Mouse (Mus musculus) A20 (cell line): ENCODE measurements at regions not wholly inside any gene's neighbourhood (a gene's known extent, or its start where the extent isn't known, plus 50 kb on each side); places are given as distances from the start of the nearest gene placed in this dataset.
A peak's percentile ranks its signal among the peaks of the same experiment; 100 is the strongest.

ENCODE experiments used
- DNase-seq: peaks from one replicate; pipeline ENCODE4 v3.0.0-alpha.2; 2011; ENCODE audit warnings: low read depth, low spot score

DNA sequence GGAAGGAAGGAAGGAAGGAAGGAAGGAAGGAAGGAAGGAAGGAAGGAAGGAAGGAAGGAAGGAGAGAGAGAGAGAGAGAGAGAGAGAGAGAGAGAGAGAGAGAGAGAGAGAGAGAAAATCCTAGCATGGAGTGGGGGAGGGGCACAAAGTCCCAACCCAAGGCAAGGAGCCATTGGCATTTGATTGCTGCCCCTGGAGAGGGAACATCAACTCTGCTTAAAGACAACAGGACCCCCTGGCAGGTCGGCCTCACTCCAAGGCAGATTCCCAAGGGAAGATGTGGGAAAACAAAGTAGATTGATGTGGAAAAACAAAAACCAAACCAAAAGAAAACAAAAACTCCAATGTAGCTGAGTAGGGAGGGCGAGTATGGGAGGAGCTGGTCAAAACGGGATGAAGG is 49.9 kb upstream of the Fzd10 start:
- DNase-seq, result no peak

DNA sequence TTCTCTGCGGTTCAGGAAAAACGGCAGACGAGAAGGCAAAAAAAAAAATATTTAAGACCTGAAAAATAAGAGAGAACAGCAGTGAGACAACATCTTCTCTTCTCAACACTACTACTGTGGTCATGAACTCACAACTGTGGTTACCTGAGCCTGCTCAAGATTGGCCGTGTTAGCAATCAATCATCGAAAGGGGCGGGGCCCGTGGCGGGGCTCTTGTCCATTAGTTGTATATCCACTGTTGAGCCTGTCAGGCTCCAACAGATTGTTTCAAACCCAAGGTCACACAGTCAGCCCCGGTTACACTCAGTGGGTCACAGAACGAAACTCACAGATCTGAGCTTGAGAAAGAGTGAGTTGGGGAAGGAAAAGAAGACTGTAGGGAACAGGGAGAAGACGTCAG is 50.8 kb upstream of the Fzd10 start:
- DNase-seq, result no peak

DNA sequence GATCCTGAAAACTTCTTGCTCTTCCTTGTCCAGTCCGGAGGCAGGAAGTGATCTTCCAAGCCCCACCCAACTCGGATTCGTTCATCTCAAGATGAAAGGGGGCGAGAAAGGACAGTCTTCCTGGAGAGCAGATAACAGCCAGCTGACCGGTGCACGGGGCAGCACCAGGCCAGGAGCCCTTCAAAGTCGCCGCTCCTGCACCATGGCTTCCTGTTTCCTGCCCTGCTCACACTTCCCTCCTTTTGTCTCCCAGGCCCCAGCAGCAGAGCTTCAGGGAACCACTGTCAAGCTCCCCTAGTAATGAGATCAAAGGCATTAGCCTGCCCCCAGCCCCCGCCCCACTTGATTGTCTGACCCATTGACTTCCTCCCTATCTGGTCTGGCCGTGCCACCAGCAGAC is 58.6 kb upstream of the Fzd10 start:
- DNase-seq, result no peak

DNA sequence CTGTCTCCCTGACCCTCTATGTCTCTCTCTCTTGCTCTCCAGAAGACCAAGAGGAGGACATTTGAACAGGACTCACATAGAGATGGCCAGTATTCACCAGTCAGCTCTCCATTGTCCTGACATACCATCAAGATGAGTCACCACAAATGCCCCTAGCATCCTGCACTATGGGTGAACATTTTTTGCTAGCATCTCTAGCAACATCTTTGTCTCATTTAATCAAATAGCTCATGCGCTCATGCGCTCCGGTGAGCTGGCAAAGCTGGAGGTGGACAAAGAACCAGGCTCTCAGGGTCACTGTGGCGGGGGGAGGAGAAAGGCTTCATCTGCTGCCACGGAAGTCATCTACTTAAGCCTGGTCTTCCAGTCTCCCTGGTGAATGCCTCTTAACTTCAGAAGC is 62.0 kb upstream of the Fzd10 start:
- DNase-seq, result no peak

DNA sequence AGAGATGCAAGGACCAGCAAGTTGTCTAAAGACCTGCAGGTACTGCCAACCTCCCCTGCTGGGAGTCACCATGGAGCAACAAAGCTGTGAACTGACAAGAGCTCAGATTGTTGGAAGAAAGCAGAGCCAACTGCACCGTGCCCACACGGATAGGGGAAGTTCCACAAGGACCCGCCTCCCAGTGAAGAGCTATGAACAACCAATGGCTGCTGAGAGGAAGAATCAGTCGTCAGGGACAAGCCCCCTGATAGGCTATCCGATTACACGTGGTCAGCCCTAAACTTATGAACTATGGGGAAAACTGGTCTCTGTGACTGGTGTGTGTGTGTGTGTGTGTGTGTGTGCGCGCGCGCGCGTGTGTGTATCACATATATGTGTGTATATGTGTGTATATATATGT is 63.4 kb upstream of the Fzd10 start:
- no peak for DNase-seq

DNA sequence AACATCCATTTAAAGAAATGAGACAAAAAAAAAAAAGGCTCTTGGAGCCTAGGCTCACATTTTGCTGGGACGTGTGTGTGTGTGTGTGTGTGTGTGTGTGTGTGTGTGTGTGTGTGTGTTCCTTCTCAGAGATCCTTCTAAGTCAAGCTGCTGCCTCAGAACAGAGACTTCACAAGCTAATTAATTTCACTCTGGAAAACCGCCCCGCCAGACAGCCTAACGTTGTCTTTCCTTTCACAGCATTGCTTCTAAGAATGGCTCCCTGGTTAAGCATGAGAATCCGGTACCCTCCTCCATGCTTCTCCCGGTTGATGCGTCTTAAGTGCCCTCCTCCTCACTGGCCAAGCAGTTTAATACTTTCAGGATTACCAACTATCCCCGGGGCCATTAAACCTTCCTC is 64.3 kb upstream of the Fzd10 start:
- DNase-seq, result no peak

DNA sequence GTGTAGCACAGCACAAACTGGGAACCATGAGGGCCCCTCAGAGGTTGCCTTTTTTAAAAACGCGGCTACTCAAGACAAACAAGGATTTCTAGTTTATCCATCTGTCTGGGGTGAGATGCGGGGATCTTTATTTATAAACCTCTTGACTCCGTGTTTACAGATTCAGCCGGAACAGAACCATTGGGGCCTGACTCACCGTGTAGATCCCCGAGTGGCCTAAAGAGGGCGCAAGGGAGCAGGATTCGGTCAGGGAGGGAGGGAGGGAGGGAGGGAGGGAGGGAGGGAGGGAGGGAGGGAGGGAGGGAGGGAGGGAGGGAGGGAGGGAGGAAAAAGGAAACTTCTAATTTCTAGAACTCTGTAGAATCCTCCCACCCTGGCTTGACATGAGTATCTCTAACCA is 73.4 kb upstream of the Fzd10 start:
- DNase-seq, result no peak

DNA sequence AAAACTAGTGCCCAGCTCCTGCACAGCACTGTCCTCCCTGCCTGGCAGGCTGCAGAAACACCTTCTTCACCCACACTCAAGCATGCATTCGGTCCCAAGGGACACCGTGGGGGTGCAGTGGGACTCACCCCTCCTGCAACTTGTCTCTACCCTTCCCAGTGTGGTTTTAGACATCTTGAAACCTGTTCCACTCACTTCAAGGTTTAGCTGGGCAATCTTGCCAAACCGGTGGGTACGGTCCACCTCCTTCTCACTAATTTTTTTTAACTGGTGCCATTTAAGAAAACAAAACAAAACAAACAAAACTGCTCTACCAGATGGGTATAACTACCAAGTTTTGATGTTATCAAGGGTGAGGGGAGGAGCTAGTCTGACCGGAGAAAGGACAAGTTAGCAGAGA is 74.2 kb upstream of the Fzd10 start:
- no peak for DNase-seq

DNA sequence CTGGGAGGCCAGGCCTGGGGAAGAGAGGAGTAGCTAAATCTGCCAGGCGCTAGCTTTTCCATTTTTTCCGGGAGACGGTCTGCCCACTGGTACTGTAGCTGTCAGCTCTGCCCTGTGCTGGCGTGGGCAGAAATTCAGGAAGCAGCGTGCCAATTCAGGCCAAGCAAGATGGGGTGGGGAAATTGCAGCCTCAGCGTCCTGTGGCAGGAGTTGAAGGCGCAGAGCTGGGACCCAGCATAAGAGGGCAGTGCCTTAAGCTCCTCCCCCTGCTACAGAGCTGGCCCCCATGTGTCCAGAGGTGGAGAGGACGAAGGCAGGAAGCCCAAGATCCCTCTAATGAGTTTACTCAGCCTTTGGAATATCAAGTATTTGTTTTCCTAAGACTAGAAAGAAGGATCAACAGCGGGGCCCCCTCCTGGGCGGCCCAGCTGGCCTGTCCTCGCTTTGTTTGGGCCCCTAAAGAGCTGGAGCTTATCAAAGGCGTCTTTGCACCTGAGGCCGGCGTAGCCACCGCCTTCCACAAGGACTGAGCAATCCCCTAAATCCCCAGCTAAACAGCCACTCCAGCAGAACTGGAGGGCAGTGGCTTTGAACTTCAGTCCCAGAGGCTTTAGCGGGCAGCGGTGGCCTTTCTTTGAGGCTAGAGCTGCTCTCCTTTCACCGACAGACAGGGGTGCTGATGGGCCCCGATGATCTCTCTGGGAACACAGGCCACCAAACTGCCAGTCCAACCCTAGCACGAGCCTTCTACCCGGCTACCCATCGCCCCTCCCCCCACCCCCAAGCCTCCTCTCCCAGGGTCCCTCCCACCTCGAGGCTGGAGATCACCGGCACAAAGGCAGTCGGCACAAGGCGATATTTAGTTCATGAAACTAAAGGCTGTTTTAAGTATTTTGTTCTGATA is 76.0 kb upstream of the Fzd10 start:
- no peak for DNase-seq

DNA sequence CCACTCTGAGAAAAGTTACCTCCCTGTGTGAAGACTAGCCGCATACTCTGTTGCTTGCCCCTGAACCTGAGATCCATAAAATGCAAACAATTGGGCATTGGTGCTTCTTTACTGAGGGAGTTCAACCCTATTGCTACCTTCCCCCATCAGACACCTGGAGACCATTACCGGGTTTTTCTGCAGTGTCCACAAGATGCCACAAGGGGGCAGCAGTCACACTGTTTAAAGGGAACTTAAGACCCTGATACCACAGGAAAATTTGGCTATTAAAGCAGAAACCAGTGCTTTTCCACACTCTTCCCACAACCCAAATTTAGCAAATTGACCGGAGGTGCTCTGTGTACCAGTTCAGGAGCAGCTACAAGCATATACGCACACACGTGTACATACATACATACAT is 78.0 kb upstream of the Fzd10 start:
- no peak for DNase-seq

DNA sequence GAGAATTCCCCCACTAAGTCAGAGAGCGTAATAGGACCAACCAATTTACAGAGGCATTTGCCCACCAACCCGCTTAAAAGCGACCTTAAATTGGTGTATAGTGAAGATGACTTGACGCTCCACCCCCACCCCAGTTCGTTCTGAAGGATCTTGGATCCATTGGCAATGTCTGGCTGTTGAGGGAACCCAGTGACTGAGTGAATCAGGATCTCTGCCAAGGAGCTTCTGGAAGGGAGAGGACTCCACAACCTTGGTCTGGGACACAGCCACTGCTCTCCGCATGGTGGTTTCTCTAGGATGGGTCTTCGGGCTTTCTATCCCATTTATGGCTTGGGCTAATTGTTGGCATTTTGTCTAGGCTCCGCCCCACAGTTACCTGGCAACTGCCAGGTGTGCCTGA is 83.3 kb upstream of the Fzd10 start:
- DNase-seq, result no peak

DNA sequence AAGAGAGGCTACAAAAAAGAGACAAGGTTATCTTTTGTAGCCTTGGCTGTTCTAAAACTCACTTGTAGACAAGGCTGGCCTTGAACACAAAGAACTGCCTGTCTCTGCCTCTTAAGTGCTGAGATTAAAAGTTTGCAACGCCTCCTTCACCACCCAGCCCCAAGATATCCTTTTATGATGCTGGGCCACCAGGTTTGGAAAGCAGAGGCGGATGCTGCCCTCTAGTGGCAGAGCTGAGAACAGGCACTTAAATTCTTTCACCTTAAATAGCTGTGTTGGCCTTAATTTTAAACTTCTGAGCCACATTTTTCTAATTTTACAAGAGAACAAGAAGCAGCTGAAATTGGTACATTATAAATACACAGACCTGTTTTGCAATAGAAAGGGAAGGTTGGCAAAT is 82.5 kb upstream of the Tmem132d start:
- peak; percentile 1 for DNase-seq

DNA sequence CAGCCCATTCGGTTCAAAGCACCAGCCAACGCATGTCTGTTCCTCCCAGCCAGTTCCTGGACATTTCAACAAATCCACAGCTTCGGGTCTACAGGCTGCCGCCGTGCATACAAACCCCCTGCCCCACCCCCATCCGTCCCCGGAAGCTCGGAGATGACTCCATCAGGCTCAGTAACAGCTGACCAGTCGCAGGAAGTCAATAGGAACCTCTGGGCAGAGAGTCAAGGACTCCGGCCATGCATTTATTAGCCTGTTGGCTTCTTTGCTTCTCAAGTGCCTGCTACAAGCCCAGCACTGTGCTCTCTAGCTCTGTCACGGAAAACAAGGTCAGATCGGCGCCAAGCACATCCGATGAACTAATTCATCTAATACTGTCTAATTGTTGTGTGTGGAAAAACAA is 80.4 kb upstream of the Tmem132d start:
- DNase-seq, result no peak

DNA sequence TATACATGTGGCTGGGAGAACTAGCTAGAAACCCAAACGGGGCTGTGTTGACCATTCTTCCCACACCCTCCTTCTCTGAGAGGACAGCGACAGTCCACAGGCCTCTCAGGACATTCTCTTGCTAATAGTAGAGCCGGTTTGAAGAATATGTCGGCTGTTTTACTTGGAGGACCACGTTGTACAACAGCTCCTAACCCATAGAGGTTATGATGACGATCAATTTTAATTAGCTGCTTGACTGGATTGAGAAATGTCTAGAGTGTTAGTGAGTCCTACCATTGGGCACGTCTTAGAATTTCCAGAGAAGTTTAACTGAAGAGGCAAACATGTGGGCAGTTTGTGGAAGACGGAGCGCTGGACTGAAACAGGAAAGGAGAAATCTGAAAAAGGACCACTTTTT is 79.7 kb upstream of the Tmem132d start:
- DNase-seq, result no peak

DNA sequence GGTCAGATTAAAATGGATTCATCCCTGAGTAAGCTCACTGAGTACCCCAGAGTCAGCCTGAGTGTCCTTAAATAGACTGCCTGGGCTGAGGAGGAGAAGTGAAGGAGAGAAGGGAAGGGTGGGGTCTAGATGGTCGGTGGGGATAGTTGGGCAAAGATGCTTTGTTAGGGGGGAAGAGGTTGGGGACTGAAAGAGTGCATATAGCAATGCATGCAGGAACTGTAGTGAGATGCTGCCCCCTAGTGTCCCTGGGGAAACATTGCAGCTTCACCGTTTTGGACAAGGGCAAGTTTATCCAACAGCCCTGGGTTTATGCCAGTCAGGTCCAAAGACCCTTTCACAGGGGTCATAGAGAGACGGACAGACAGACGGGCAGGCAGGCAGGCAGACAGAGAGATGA is 71.6 kb upstream of the Tmem132d start:
- no peak for DNase-seq

DNA sequence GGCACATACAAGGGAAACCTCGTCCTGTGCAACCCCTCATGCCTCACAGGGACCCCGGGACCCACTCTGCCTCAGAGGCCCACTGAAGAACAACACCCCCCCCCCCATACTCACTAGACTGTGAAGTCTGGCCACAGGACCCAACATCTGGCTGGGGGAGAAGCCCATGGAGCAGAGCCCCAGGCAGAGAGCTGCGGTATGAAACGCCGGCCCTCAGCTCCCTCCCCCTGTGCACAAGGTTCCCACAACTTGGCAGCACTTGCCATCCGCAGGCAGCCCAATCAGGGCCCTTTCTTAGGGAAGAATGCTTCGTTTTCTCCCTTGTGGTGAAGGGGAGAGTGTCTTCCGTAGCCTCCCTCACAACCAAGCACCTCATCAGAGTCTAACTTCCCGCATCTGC is 66.6 kb upstream of the Tmem132d start:
- no peak for DNase-seq

DNA sequence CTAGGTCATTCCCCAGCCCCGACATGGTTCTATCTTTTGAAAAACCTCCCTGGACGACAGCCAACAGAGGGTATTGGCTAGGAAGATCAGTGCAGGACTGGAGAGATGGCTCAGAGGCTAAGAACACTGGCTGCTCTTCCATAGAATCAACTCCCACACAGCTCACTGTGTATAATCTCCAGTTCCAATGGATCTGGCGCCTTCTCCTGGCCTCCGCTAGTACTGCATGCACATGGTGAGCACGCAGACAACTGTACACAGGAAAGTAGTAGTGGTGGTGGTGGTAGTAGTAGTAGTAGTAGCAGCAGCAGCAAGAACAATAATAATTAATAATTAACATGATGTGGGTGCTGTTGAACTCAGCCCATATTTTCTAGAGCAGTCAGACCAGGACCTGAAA is 66.2 kb upstream of the Tmem132d start:
- DNase-seq, result no peak

DNA sequence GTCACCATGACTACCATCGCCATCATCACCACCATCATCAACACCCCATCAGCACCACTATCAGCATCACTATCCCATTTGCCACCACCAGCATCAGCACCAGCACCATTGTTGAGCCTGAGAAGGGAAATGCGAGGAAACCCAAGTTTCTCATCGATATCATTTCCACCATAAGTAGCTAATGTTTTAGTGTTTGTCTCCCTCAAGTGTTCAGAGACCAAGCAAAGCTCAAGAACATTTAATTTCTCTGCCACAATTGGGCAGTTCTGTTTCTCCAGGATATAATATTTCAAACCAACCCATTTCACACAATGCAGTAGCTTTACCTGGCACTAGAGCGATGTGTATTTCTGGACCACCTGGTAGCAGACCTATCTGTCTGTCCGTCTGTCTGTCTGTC is 59.7 kb upstream of the Tmem132d start:
- no peak for DNase-seq

DNA sequence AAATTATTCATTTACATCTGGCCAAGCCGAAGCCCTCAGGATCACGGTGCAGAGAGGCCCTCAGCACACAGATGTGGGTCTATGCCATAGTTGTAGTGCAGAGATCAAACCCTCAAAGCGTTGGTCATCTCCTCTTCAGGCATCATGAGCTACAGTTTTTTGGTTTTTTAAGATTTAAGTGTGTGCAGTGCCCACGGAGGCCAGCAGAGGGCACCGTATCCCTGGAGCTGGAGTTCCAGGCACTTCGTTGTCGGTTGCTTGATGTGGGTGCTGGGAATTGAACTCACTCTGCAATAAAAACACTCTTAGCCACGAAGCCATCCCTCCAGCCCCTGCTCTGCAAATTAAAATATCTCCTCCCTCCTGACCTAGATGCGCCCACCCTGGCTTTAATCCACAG is 58.3 kb upstream of the Tmem132d start:
- DNase-seq, result no peak

DNA sequence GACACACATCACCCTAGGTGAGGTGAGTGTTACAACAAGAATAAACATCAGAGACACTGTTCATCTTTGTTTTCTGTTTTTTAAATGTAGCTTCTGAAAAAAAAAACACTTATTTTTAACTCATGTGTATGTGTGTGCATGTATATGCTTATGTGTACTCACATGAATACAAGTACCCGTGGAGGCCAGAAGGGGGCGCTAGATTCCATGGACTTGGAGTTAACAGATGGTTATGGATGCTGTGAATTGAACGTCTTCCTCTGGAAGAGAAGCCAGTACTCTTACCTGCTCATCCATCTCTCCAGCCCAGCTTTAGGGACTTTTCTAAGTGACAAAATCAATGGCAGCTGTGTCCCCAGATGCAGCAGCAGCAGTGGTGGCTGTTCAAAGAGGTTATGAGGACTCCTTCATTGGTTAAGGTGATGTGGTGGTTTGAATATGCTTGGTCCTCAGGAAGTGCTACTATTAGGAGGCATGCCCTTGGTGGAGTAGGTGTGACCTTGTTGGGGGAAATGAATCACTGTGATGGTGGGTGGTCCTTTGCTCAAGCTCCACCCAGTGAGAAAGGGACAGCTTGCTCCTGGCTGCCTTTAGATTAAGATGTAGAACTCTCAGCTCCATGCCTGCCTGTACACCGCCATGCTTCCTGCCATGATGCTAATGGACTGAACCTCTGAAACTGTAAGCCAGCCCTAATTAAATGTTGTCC is 56.1 kb upstream of the Tmem132d start:
- no peak for DNase-seq

DNA sequence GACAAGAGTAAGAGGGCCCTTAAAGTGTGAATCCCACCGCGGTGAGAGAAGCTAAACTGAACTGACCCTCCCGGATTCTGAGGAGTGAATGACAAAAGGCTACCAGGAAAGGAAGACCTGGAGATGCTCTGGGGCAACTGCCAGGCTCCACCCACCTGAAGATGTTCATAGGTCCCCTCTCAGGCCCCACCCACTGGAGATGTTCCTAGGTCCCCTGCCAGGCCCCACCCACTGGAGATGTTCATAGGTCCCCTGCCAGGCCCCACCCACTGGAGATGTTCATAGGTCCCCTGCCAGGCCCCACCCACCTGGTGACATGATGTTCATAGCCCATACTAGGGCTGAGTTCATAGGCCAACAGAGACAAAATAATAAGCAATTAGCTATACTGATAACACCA is 54.5 kb upstream of the Tmem132d start:
- no peak for DNase-seq

DNA sequence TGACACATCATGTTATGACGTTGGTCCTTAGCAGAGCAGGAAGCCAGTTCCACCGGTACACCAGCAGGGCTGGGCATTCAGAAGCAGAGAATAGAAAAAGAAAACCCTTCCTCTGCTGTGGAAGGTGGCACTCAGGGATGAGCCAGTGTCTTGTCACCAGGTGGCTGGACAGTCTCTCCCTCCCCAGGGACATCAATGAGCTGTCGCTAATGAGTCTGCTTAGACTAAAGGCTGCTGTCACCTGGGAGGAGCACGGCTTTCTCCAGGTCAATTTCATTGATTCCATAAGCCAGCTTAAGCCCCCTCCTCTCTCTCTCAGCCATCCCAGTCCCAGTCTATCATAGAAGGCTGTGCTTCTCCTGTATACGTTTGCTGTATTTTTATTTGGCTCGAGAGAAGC is 51.2 kb upstream of the Tmem132d start:
- DNase-seq, result no peak

DNA sequence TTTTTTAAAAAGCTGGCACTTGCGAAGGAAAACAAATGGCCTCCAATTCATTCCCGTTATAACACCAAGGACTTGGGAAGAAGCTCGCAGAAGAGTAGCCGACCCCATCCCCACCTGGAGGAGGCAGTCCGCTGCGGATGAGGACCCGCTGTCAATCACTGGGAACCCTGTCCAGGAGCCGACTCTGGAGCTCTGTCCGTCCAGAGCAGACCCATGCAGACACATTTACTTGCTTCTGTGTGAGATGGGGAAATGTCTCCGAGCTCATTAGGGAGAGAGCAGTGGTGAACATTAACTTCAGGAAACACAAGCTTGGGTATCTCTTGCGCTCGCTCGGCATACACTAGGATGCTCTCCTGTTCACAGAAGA is 50.5 kb upstream of the Tmem132d start:
- DNase-seq, result no peak
